Mouse (Mus musculus) stomach, postnatal 0 days (tissue): ENCODE measurements around the gene Aff4.

Source experiments
- CTCF ChIP-seq: IDR thresholded peaks from 2 replicates; pipeline ENCODE4 v1.5.1; 2016; ENCODE audit warnings: antibody characterized with exemption, low read depth, mild to moderate bottlenecking, moderate library complexity
- EP300 ChIP-seq: optimal IDR thresholded peaks from 2 replicates; pipeline ENCODE3; 2016; ENCODE audit warnings: antibody characterized with exemption

- TF ChIP-seq CTCF (no peak), EP300 (no peak)
Measured at GRCm38 (mm10) chr11:53316996-53317395, 33.6 kb upstream of the Aff4 start.
